Mouse (Mus musculus) bone marrow macrophage, adult 2 months (primary cell): Measurements from ENCODE around the gene Dnmt3c. TPM values are rescaled to one million over a fixed set of nuclear protein-coding genes. Genes with fewer than 3 reads are reported as not detected.
"Not testable (repeated sequence)": the region's sequence is repeated elsewhere in the genome, so short reads cannot be mapped to it uniquely, and the experiment has no call there.

Experiments used
- H3K27ac ChIP-seq: 2 replicates; pipeline ENCODE4 v1.5.1; 2012; ENCODE audit warnings: low read depth, low read length; ENCODE audit not compliant: insufficient read depth
- H3K4me1 ChIP-seq: 2 replicates; pipeline ENCODE4 v1.6.1; 2012; ENCODE audit warnings: low read length; ENCODE audit not compliant: control insufficient read depth, insufficient read depth
- H3K4me3 ChIP-seq: 2 replicates; pipeline ENCODE4 v1.5.1; 2012; ENCODE audit warnings: mild to moderate bottlenecking, low read length, moderate library complexity; ENCODE audit not compliant: insufficient read depth
- CTCF ChIP-seq: IDR thresholded peaks from 2 replicates; pipeline ENCODE4 v1.5.1; 2012; ENCODE audit warnings: low read depth, mild to moderate bottlenecking, low read length, moderate library complexity
- POLR2A ChIP-seq: IDR thresholded peaks from 2 replicates; pipeline ENCODE4 v1.6.1; 2012; ENCODE audit warnings: mild to moderate bottlenecking, low read depth, low read length, borderline replicate concordance
- polyA plus RNA-seq: library from polyadenylated mRNA; stranded (reverse); fragments of >200 nt; gene quantifications from 2 replicates; pipeline ENCODE4 v1.2.4, GENCODE M21; 2012; ENCODE audit not compliant: missing spikeins, insufficient read depth, insufficient read length

Dnmt3c gene
- polyA plus RNA-seq, 1 experiment: not detected

DNA sequence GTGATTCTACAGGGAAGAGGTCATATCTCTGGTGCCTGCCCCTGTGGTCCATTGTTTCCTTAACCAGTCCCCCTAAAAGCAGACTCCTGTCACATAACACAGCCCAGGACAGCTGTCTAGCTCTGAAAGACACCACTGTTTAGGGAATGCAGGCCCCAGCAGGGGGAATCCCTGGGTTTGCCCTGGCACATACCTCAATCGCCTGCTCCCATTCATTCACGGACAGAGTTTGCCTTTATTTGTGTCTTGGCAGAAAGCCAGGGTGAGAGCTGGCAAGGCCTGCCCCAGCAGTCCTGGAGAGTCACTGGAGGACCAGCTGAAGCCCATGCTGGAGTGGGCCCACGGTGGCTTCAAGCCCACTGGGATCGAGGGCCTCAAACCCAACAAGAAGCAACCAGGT lies 16.8 kb downstream of the Dnmt3c start:
- H3K4me3 ChIP-seq: no peak overlapping the region
- TF ChIP-seq CTCF: no peak
- no peak for TF ChIP-seq POLR2A
- no peak overlapping the region for H3K27ac ChIP-seq
- no peaks in the 10 kb centered on the region for H3K4me1 ChIP-seq

DNA sequence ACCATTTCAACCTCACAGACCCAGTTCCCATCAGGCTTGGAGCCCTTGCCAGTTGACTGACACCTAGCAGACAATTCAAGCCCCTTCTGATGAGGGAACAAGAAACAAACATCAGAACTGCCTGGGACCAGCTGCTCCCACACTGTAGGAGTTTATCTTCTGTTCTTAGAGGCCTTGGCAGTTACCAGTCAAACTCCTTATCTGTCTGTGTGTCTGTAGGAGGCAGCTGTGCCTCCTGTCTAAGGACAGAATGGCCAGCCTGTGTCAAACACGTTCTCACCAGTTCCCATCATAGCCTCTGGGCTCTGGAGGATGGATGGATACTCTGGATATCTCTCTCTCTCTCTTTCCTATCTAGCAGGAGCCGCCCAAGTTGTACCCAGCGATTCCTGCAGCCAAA lies 21.4 kb downstream of the Dnmt3c start:
- H3K27ac ChIP-seq, H3K4me1 ChIP-seq, H3K4me3 ChIP-seq: not testable (repeated sequence)

- Histone ChIP-seq H3K27ac (no peak overlapping the region), H3K4me3 (no peak overlapping the region), H3K4me1 (no peaks in the 10 kb centered on the region)
- TF ChIP-seq POLR2A (no peak), CTCF (no peak)
These were observed 26.6 kb downstream of the Dnmt3c start for GRCm38 (mm10) chr2:153723098-153723497.

- Histone ChIP-seq H3K4me1 (no peaks in the 10 kb centered on the region), H3K27ac (no peak overlapping the region), H3K4me3 (no peak overlapping the region)
- TF ChIP-seq POLR2A (no peak), CTCF (no peak)
These were observed 28.0 kb downstream of the Dnmt3c start for GRCm38 (mm10) chr2:153724424-153724823.

DNA sequence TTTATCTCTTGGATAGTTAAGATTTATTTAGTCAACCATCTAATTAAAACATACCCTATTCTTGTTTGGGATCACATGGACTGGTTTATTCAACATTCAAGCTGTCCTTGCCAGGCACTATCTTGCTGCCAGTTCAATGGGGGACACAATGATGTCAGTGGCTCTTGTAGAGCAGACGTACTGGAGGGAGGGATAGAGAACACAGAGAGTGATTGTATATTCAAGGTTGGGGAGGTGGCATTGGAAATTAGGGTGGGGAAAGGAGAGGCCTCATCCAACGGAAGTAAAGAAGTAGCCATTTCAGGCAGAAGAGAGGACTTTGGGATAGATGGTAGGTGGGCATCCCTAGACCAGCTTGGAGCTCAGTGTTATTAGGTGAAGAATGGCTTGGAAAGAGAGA lies 28.4 kb downstream of the Dnmt3c start:
- TF ChIP-seq POLR2A: no peak
- no peak for TF ChIP-seq CTCF
- no peak overlapping the region for H3K4me3 ChIP-seq
- no peaks in the 10 kb centered on the region for H3K4me1 ChIP-seq
- H3K27ac ChIP-seq: no peak overlapping the region

DNA sequence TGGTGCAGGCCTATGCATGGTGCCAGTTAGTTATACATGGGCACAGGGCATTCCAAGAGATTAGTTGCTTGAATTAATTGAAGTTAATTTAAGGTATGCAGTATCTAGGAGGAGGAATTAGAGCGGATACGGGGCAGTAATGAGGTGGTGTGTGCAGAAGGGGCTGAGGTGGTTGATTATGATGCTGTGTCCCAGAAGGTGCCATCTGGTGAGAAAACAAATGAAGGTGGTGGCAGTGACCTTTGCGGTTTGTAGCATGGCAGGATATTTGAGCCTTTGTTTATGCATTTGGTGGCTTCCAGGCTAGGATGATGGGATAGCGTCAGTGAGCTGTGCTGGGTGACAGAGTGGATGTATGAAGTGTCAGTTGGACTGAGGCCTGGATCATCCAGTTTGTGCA lies 28.8 kb downstream of the Dnmt3c start:
- no peak for TF ChIP-seq CTCF
- H3K4me1 ChIP-seq: no peaks in the 10 kb centered on the region

GRCm38 (mm10) chr2:153734033-153734432 lies 37.6 kb downstream of the Dnmt3c start:
- H3K4me3 ChIP-seq: no peak overlapping the region

More for the DNA sequence above, 28.8 kb downstream of the Dnmt3c start:
- no peak overlapping the region for H3K27ac ChIP-seq
- H3K4me3 ChIP-seq: no peak overlapping the region

GRCm38 (mm10) chr2:153740500-153741436 lies 44.3 kb downstream of the Dnmt3c start, which contains the start of gene Mapre1:
TSS of gene Mapre1 (plus strand) at chr2:153741274.
- peak within 1 kb of the TSS; percentile 58 for H3K27ac ChIP-seq
- H3K4me3 ChIP-seq: peak within 1 kb of the TSS; percentile 95
- H3K4me1 ChIP-seq: peaks cover 23% of the 10 kb centered on the region
- no peak for TF ChIP-seq POLR2A
- TF ChIP-seq CTCF: no peak

More at GRCm38 (mm10) chr2:153734033-153734432, 37.6 kb downstream of the Dnmt3c start:
- TF ChIP-seq CTCF (no peak), POLR2A (no peak)
- Histone ChIP-seq H3K27ac (no peak overlapping the region), H3K4me1 (no peaks in the 10 kb centered on the region)

GRCm38 (mm10) chr2:153741437-153742065 lies 45.1 kb downstream of the Dnmt3c start:
- Histone ChIP-seq H3K4me1 (peaks cover 23% of the 10 kb centered on the region), H3K4me3 (peak overlapping the region; percentile 95), H3K27ac (peak overlapping the region; percentile 58)
- TF ChIP-seq CTCF: no peak
- no peak for TF ChIP-seq POLR2A

GRCm38 (mm10) chr2:153747994-153748393 lies 51.5 kb downstream of the Dnmt3c start:
- TF ChIP-seq CTCF (no peak), POLR2A (no peak)
- Histone ChIP-seq H3K4me3 (no peak overlapping the region), H3K27ac (no peak overlapping the region), H3K4me1 (peaks cover 28% of the 10 kb centered on the region)
